Mouse (Mus musculus): ENCODE results near the gene Plscr1. TPM values are rescaled to one million over a fixed set of nuclear protein-coding genes. Genes with fewer than 3 reads are reported as not detected.

Gene Plscr1
- polyA plus RNA-seq (2015; fragmentation: Nextera tagmentation; extraction: Ambion mirVana), result 152 TPM in 2 replicates

- Histone ChIP-seq H3K27ac (ENCODE audit: low read depth, low read length) (peak within 1 kb of the TSS; percentile 94), H3K9ac (ENCODE audit: low read depth, low read length) (peak within 1 kb of the TSS; percentile 66), H3K9me3 (ENCODE audit: control insufficient read depth) (no peaks in the 10 kb centered on the region), H3K27me3 (replicated peaks; ENCODE audit: control insufficient read depth, insufficient read depth, low read length) (no peaks in the 10 kb centered on the region), H3K4me3 (ENCODE audit: low read depth, low read length) (peak within 1 kb of the TSS; percentile 56), H3K36me3 (ENCODE audit: control insufficient read depth, insufficient read depth) (no peaks in the 10 kb centered on the region), H3K4me2 (replicated peaks; ENCODE audit: low read depth) (peak within 1 kb of the TSS; percentile 67), H3K4me1 (replicated peaks; ENCODE audit: control insufficient read depth, insufficient read depth, low read length) (no peaks in the 10 kb centered on the region)
- 41% methylated on average over 7 of the region's 7 CpGs for WGBS
- ATAC-seq, result no peak
- TF ChIP-seq CTCF (IDR thresholded peaks at IDR 0.05; ENCODE audit: low read depth), result no peak
Measured at GRCm38 (mm10) chr9:92249447-92249852, at the start of gene Plscr1. Gene Plscr1 (plus strand): TSS chr9:92249750.

- Histone ChIP-seq H3K36me3 (ENCODE audit: control insufficient read depth, insufficient read depth) (no peaks in the 10 kb centered on the region), H3K9ac (ENCODE audit: low read depth, low read length) (no peak overlapping the region), H3K9me3 (ENCODE audit: control insufficient read depth) (no peaks in the 10 kb centered on the region), H3K4me2 (replicated peaks; ENCODE audit: low read depth) (no peak overlapping the region), H3K4me3 (ENCODE audit: low read depth, low read length) (no peak overlapping the region), H3K27me3 (replicated peaks; ENCODE audit: control insufficient read depth, insufficient read depth, low read length) (no peaks in the 10 kb centered on the region), H3K4me1 (replicated peaks; ENCODE audit: control insufficient read depth, insufficient read depth, low read length) (no peaks in the 10 kb centered on the region), H3K27ac (ENCODE audit: low read depth, low read length) (no peak overlapping the region)
- no peak for ATAC-seq
- TF ChIP-seq CTCF (IDR thresholded peaks at IDR 0.05; ENCODE audit: low read depth), result no peak
- WGBS, result 54% methylated on average over 2 of the region's 2 CpGs
Measured at GRCm38 (mm10) chr9:92204397-92204796, 45.2 kb upstream of the Plscr1 start.

- no peak for ATAC-seq
- Histone ChIP-seq H3K4me2 (replicated peaks; ENCODE audit: low read depth) (peak overlapping the region; percentile 37), H3K27ac (ENCODE audit: low read depth, low read length) (no peak overlapping the region), H3K27me3 (replicated peaks; ENCODE audit: control insufficient read depth, insufficient read depth, low read length) (no peaks in the 10 kb centered on the region), H3K36me3 (ENCODE audit: control insufficient read depth, insufficient read depth) (no peaks in the 10 kb centered on the region), H3K4me1 (replicated peaks; ENCODE audit: control insufficient read depth, insufficient read depth, low read length) (no peaks in the 10 kb centered on the region), H3K9ac (ENCODE audit: low read depth, low read length) (no peak overlapping the region), H3K4me3 (ENCODE audit: low read depth, low read length) (no peak overlapping the region), H3K9me3 (ENCODE audit: control insufficient read depth) (no peaks in the 10 kb centered on the region)
- TF ChIP-seq CTCF (IDR thresholded peaks at IDR 0.05; ENCODE audit: low read depth), result peak; percentile 72
- WGBS, result 32% methylated on average over 4 of the region's 4 CpGs
Measured at GRCm38 (mm10) chr9:92207307-92207706, 42.2 kb upstream of the Plscr1 start.

- Histone ChIP-seq H3K27ac (ENCODE audit: low read depth, low read length) (no peak overlapping the region), H3K4me1 (replicated peaks; ENCODE audit: control insufficient read depth, insufficient read depth, low read length) (no peaks in the 10 kb centered on the region), H3K9ac (ENCODE audit: low read depth, low read length) (no peak overlapping the region), H3K9me3 (ENCODE audit: control insufficient read depth) (no peaks in the 10 kb centered on the region), H3K36me3 (ENCODE audit: control insufficient read depth, insufficient read depth) (no peaks in the 10 kb centered on the region), H3K4me2 (replicated peaks; ENCODE audit: low read depth) (peak overlapping the region; percentile 37; the same call in 1 of the 2 replicates), H3K27me3 (replicated peaks; ENCODE audit: control insufficient read depth, insufficient read depth, low read length) (no peaks in the 10 kb centered on the region), H3K4me3 (ENCODE audit: low read depth, low read length) (no peak overlapping the region)
- WGBS, result 86% methylated on average over 8 of the region's 8 CpGs
- no peak for ATAC-seq
- TF ChIP-seq CTCF (IDR thresholded peaks at IDR 0.05; ENCODE audit: low read depth), result no peak
Measured at GRCm38 (mm10) chr9:92207757-92208156, 41.8 kb upstream of the Plscr1 start.

GRCm38 (mm10) chr9:92209850-92210249 lies 39.7 kb upstream of the Plscr1 start:
- ATAC-seq, result no peak
- Histone ChIP-seq H3K27ac (ENCODE audit: low read depth, low read length) (no peak overlapping the region), H3K27me3 (replicated peaks; ENCODE audit: control insufficient read depth, insufficient read depth, low read length) (no peaks in the 10 kb centered on the region), H3K9ac (ENCODE audit: low read depth, low read length) (no peak overlapping the region), H3K9me3 (ENCODE audit: control insufficient read depth) (no peaks in the 10 kb centered on the region), H3K4me2 (replicated peaks; ENCODE audit: low read depth) (no peak overlapping the region), H3K4me1 (replicated peaks; ENCODE audit: control insufficient read depth, insufficient read depth, low read length) (no peaks in the 10 kb centered on the region), H3K36me3 (ENCODE audit: control insufficient read depth, insufficient read depth) (no peaks in the 10 kb centered on the region), H3K4me3 (ENCODE audit: low read depth, low read length) (no peak overlapping the region)
- 87% methylated on average over 3 of the region's 3 CpGs for WGBS
- no peak for TF ChIP-seq CTCF (IDR thresholded peaks at IDR 0.05; ENCODE audit: low read depth)

- H3K36me3 ChIP-seq (ENCODE audit: control insufficient read depth, insufficient read depth), result no peaks in the 10 kb centered on the region
- H3K27ac ChIP-seq (ENCODE audit: low read depth, low read length), result no peak overlapping the region
- TF ChIP-seq CTCF (IDR thresholded peaks at IDR 0.05; ENCODE audit: low read depth), result no peak
- H3K9me3 ChIP-seq (ENCODE audit: control insufficient read depth), result no peaks in the 10 kb centered on the region
- H3K4me3 ChIP-seq (ENCODE audit: low read depth, low read length), result no peak overlapping the region
- no peak for ATAC-seq
- H3K4me2 ChIP-seq (replicated peaks; ENCODE audit: low read depth), result no peak overlapping the region
- H3K4me1 ChIP-seq (replicated peaks; ENCODE audit: control insufficient read depth, insufficient read depth, low read length), result no peaks in the 10 kb centered on the region
- H3K9ac ChIP-seq (ENCODE audit: low read depth, low read length), result no peak overlapping the region
- no peaks in the 10 kb centered on the region for H3K27me3 ChIP-seq (replicated peaks; ENCODE audit: control insufficient read depth, insufficient read depth, low read length)
- 71% methylated on average over 7 of the region's 7 CpGs for WGBS
Measured at GRCm38 (mm10) chr9:92210386-92210967, 39.1 kb upstream of the Plscr1 start.

Data from intestine, postnatal 0 days (tissue).